Comparison of ENCODE assay signal across 17 mouse cellular contexts in the genomic region with DNA sequence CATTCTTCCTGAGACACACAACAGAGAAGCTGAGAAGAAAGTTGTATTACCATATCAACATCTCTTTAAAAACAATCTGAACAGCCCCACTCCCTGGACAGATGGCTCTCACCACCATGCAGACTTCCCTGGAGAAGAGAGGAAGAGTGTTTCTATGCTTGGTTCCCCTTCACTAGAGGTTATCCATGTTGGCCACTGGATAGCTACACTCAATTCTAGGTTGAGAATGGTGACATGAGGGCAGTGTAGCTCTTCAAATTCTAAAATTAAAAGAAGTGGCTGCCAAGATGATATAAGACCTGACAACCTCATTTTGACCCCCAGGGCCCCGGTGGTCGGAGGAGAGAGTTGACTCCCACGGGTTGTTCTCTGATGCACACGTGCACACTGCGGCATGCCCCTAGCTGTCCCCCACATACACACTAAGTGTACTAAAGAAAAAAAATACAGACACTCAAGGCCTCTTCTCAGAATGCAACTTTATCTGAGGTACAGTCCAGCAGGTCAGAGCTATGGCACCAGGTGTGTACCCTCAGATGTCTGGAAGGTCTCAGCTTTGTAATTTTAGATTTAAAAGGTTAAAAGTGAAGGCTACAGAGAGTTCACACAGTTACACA.
"Had no signal": no experiment of that assay in that cellular context is flagged by ENCODE, and none has a peak within 500 bp of the region (broad histone marks: within the 10 kb centered on the region; RNA-seq: fewer than 3 reads in every experiment).

No protein-coding gene starts in this region.

- H3K4me2 ChIP-seq: lung, embryonic 15.5 days; midbrain, embryonic 12.5 days; neural tube, embryonic 12.5 days; stomach, embryonic 15.5 days had no signal

- ATAC-seq: liver, postnatal 0 days; lung, postnatal 0 days had no signal

- H3K27ac ChIP-seq: lung, embryonic 15.5 days; macrophage; midbrain, embryonic 12.5 days; neural tube, embryonic 12.5 days; stomach, embryonic 15.5 days; stomach, postnatal 0 days had no signal

- H3K4me3 ChIP-seq: lung, embryonic 15.5 days; megakaryocyte, embryonic 14.5 days; midbrain, embryonic 12.5 days; neural tube, embryonic 12.5 days; stomach, embryonic 15.5 days had no signal

- H3K27me3 ChIP-seq: lung, embryonic 15.5 days; megakaryocyte, embryonic 14.5 days; midbrain, embryonic 12.5 days; neural tube, embryonic 12.5 days; stomach, embryonic 15.5 days had no signal

- DNase-seq: liver, postnatal 0 days; lung, adult 2 months; lung, postnatal 14 days; lung, postnatal 36 days; midbrain, embryonic 14.5 days; right cerebral cortex, postnatal 14 days; thymus, adult 2 months; thymus, postnatal 25 days; thymus, postnatal 4 days had no signal

- H3K9me3 ChIP-seq: lung, embryonic 15.5 days; megakaryocyte, embryonic 14.5 days; midbrain, embryonic 12.5 days; neural tube, embryonic 12.5 days; stomach, embryonic 15.5 days had no signal

- H3K36me3 ChIP-seq: lung, embryonic 15.5 days; midbrain, embryonic 12.5 days; neural tube, embryonic 12.5 days; stomach, embryonic 15.5 days had no signal

- H3K9ac ChIP-seq: liver, postnatal 0 days; lung, embryonic 15.5 days; midbrain, embryonic 12.5 days; neural tube, embryonic 12.5 days; stomach, embryonic 15.5 days had no signal

- H3K4me1 ChIP-seq: lung, embryonic 15.5 days; midbrain, embryonic 12.5 days; neural tube, embryonic 12.5 days; stomach, embryonic 15.5 days had no signal
